Mouse (Mus musculus): ENCODE measurements at regions not wholly inside any gene's neighbourhood (a gene's known extent, or its start where the extent isn't known, plus 50 kb on each side); places are given as distances from the start of the nearest gene placed in this dataset.

DNA sequence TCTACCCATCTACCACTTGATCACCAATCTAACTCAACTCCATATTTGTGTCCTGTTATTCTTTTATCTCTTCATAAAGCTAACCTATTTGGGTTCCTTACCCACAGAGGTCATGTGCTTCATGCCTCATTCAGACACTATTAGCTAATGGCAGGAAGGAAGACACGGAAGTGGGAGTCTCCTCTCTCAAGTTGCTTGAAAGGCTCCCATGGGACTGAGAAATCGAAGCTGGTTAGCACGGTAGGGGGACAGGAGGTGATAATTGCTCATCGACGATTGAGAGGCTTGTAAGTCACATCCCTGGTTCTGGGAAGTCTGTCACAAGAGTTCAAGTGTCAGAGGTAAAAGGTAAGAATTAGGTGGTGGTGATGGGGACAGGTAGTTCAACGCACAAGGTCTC is 362.2 kb upstream of the Adgrl2 start:
- TF ChIP-seq CTCF (IDR thresholded peaks at IDR 0.05; ENCODE audit: low read depth, low read length) (no peak), POLR2A (IDR thresholded peaks at IDR 0.05; ENCODE audit: extremely low read depth, insufficient read depth, low read length) (no peak)
